Mouse (Mus musculus): Measurements from ENCODE around the gene Rps19bp1. TPM values are rescaled to one million over a fixed set of nuclear protein-coding genes. Genes with fewer than 3 reads are reported as not detected.

The Rps19bp1 gene
- 13.8 and 15.5 TPM in 2 replicates for total RNA-seq (2015; ENCODE audit: low replicate concordance)
- 3.8 and 11.3 TPM in 2 replicates for total RNA-seq (2017; ENCODE audit: low replicate concordance)

DNA sequence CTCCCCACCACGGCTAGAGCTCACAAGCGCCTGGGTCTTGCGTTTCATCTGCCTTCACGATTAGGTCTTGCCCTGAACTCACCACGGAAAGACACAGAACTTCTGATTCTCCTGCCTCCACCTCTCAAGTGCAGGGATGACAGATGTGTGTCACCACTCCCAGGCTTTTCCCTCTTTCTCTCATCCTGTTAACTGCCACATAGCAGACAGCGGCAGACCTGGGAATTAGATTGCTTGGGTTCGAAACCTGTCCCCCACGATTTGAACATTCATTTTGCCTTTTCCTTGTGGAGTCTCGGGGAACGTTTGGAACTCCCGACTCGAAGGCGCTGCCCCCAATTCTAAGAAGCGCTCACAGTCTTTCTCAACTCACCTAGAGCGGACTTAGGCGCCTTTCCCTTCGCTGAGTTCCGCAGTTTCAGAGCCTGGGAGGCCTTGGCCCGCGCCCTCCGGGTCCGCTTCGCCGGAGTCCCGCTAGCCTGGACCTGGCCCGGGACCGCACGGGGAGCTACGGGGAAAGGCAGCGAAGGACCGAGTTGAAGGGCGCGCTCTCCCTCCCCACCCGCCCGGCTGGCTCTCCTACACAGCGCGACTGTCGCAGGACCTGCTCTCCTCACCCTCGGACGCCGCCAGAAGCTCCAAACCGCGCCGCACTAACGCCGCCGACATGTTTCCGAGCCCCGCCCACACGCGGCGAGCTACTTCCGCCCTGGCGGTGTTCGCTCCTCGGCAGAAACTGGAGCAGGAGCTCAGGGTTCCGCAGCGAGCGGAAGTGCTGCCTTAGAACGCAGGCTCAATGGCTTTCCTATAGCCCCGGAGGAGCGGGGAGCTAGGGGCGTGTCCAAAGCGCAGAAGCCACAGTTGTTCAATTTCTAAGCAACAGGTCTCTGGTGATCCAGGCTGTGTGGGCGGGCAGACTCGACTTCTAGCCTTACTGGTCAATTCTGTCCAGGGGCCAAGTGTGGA lies at the start of gene Rps19bp1:
Gene Rps19bp1 (minus strand): TSS at position 706 of the 966 bp plus-strand sequence.
- peak; percentile 96 for ATAC-seq (replicated peaks; ENCODE audit: low FRiP score, poor library complexity, severe bottlenecking)

DNA sequence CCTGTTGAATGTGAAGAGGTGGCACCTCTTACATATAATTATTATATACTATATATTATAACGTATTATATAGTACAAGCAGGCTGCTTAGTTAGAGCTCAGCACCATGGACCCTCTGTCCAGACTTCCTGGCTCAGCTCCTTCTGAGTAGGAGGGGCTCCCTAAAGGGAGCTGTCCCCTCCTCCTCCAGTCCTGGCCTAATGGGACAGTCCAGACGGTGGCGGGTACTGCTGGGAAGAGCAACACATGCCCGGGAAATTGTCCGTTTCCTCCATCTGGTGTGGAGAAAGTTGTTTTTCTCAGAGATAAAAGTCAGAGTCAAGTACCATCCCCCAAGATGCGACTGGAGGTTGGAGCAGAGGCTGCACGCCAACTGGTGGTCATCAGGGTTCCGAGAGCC lies 42.0 kb upstream of the Rps19bp1 start:
- no peak for ATAC-seq (replicated peaks; ENCODE audit: low FRiP score, poor library complexity, severe bottlenecking)

DNA sequence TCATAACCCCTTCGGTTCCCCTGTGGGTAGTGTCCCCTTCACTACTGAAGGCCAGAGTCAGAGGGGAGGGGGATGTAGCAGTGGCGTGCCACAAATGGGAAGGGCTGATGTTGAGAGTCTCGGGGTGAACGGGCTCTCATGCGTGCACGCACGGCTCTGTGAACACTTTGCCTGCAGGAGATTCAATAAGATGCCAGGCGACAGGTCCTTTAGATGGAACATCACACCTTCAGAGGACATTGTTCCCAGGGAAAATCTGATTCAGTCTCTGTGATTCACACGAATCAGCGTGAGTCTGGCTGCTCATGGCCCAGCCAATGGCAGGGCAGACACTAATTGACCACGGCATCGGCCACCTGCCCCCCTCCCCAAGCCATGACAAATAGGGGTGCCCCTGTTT lies 40.1 kb upstream of the Rps19bp1 start:
- ATAC-seq (replicated peaks; ENCODE audit: low FRiP score, poor library complexity, severe bottlenecking) = no peak

DNA sequence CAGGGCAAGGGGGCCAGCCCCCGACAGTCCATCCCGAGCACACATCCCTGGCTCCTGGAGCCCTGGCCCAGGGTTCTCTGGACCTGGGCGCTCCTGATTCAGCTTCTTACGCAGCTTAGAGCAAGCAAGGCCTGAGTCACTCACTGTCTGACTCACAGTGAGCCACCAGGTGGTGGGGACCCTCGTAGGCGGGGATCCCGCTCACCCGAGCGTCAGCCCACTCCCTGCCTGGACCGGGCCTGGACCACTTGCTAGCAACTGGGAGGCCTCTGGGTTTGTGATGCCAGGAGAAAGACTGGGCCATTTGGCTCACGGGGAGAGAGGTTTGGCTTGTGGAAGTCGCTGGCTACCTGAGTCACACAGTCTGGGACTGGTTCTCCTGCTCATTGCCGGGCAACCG lies 39.7 kb upstream of the Rps19bp1 start:
- no peak for ATAC-seq (replicated peaks; ENCODE audit: low FRiP score, poor library complexity, severe bottlenecking)

DNA sequence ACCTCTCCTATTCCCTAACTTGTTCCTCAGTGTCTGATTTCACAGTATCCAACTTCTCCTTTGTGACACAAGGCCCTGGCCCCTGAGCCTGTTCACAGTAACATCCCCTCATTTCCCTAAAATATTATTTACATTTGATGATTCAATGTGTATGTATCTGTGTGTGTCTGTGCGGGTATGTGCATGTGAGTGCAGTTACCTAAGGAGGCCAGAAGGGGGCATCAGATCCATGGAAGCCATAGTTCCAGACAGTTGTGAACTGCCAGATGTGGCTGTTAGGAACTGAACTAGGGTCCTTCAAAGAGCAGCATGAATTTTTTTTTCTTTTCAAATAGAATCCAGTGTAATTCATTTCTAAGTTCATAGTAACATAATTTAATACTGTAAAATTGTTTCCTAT lies 33.0 kb upstream of the Rps19bp1 start:
- ATAC-seq (replicated peaks; ENCODE audit: low FRiP score, poor library complexity, severe bottlenecking) = no peak

DNA sequence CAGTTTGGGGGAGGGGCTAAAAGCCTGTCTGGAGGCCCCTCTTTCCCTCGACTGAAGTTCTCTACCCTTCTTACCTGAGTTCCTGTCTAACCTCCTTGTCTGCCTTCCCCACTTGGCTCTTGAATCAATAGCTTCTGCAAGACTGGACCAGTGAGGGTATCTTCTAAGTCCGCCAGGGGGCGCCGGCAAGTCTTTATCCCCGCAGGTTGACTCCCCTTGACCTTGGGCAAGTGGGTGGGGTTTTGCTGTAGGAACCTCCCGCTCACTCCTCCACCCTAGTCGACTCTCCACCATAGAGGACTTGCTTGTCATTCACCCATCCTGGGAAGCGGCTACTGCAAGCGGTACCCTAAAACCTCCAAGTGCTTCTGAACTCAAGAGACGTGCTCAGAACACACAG lies 25.3 kb upstream of the Rps19bp1 start:
- peak; percentile 73 for ATAC-seq (replicated peaks; ENCODE audit: low FRiP score, poor library complexity, severe bottlenecking)

DNA sequence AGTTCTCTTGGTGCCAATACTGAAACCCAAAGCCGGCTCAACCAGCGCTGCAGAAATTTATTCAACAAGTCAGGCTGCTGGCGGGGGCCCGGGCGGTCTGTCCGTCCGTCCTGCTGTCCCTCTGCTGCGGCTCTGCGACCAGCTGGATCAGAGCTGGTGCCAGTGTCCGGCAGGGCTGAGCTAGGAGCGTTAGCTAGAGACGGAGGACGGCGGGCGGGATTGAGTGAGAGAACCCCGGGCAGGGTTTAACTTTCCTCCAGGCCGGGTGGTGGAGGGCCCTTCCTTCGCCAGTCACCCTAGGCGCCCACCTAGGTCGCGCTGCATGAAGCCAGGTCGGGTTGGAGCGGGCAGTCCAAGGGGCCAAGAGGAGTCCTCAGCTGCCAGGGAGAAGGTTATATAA lies 23.9 kb upstream of the Rps19bp1 start:
- no peak for ATAC-seq (replicated peaks; ENCODE audit: low FRiP score, poor library complexity, severe bottlenecking)

DNA sequence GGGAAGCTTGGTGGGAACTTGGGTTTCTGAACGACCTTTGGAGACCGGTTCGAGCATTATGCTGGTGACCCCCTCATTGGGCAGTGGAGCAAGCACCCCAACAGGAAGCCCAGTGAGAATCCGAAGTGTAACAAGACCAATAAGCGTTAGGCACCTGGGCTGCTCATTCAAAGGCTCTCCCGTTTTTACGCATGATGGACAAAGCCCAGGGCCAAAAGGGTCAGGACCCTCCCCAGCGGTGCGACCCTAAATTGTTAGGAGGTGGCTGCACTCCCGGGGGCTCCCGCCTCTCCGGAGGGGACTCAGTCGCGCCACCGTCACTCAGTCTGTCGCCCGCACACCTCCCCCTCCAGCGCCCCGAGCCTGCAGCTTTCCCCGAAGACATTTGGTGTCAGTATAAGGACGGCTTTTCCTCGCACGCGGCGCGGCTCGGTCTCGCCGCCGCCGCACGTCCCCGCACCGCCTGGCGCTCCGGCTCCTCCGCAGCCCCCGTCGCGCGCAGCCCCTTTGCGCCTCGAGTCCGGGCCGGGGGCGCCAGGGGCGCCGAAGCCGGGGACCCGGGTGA lies 22.8 kb upstream of the Rps19bp1 start, which contains the start of gene Cacna1i:
Gene Cacna1i (plus strand): TSS at position 388 of the 565 bp plus-strand sequence.
- no peak for ATAC-seq (replicated peaks; ENCODE audit: low FRiP score, poor library complexity, severe bottlenecking)

DNA sequence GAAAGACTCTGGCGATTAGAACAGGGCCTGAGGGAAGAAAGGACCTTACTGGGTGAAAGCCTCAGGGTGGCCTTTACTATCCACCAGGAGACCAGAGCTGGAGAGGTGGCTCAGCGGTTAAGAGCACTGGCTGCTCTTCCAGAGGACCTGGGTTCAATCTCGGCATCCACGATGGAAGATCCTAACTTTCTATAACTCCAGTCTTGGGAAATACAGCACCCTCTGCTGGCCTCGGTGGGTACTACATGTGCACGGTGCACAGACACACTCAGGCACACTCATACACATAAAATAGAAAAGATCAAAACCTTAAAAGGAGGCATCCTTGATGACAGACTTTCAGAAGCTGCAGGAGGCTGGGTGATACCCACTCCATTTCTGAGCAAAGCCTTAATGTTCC lies 16.5 kb upstream of the Rps19bp1 start:
- ATAC-seq (replicated peaks; ENCODE audit: low FRiP score, poor library complexity, severe bottlenecking) = peak; percentile 66

DNA sequence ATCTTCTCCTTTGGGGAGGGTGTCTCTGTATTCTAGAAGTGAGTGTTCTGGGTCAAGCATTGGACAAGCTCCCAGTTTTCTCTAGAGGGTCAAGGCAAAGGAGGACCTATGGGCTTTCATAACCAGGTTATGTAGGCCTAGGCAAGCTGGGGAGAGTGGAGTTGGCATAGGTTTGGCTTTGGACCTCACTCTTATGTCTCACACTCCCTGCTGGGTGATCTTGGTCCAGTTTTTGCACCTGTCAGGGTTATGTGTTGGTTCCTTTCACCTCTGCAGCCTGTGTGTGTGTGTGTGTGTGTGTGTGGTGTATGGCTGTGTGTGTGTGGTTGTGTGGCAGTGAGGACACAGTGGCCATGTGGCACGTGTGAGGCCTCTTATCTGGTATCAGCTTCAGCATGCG lies 14.9 kb upstream of the Rps19bp1 start:
- ATAC-seq (replicated peaks; ENCODE audit: low FRiP score, poor library complexity, severe bottlenecking) = no peak

DNA sequence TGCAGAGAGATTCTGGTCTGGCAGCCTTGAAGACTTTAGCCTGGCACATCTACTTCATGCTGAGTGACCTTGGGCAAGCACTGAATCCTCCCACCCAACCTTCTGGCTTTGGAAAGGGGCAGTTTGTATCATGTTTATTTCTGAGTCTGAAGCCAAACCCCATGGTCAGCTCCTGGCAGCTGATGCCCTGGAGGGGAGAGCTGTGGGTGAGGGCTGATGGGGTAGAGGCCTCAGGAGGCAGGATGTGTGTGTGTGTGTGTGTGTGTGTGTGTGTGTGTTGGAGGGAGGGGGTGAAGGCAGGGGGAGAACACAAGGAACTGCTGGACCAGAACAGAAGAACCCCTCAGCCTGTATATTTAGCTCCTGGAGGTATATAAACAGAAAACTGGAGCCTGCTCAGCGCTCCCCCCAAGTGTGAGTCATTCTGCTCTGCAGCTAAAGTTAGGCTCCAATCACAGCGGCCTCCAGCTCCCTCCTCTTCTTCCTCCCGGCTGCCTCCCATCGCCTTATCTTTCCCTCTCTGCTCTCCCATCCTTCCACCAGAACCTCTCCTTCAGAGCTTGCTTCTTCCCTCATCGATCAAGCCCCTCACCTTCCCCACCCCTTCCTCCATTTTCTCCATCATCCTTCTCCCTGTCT lies 14.1 kb upstream of the Rps19bp1 start:
- no peak for ATAC-seq (replicated peaks; ENCODE audit: low FRiP score, poor library complexity, severe bottlenecking)

DNA sequence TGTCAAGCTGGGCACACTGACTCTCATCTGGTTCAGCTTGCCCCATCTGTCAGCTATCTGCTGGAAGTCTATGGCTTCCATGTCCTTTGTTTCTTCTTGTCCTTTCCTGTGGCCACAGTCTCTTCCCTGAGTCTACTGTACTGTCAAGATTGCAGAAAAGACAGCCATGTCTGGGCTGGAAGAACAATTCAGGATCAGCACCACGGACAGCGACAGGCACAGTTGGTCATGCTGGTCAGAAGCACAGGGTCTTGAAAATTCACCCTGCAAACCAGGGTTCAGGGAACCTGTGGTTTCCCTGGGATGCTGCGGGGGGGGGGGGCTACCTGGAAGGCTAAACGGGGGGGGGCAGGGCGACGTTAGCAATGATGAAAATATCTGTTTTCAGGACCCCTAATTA lies 13.5 kb upstream of the Rps19bp1 start:
- ATAC-seq (replicated peaks; ENCODE audit: low FRiP score, poor library complexity, severe bottlenecking) = no peak

DNA sequence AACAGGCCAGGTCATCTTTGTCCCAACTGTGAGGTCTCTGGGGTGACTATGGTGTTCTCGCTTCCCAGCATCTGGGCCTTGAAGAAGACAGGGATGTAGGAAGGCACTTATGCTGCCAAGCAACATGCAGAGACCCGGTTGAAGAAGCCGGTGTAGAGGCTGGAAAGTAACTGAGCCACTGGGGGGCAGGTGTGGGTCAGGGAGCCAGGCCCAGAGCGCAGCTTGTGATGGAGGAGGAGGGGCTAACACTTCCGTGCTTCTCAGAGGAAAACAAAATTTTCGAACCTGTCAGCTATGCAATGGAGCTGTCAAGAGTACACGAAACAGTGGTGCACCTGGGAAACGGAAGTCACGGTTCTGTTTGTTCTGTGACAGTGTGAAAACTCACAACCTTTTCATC lies 13.0 kb upstream of the Rps19bp1 start:
- ATAC-seq (replicated peaks; ENCODE audit: low FRiP score, poor library complexity, severe bottlenecking) = no peak

DNA sequence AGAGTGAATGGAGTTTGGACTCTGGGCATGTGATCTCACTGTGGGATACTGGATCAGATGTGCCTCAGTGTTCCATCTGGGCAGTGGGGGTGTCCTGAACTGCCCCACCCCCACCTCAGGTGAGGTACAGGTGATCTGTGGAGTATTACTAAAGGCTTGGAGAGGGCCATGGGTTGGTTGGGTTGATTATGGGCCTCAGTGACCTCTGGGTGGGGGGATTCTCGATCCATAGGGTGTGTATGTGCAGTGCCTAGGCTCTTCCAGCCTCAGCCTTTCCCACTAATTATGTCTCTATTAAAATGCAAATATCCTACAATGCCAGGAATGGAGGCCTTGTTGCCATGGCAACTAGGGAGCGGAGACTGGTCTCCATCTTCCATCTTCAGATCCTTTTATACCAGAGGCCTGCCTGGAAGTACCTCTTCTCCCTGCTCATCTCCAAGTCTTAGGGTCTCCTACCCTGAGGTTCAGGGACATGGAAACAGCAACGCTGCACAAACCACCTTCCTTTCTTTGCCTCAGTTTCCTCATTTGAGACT lies 7.8 kb upstream of the Rps19bp1 start:
- ATAC-seq (replicated peaks; ENCODE audit: low FRiP score, poor library complexity, severe bottlenecking) = no peak

DNA sequence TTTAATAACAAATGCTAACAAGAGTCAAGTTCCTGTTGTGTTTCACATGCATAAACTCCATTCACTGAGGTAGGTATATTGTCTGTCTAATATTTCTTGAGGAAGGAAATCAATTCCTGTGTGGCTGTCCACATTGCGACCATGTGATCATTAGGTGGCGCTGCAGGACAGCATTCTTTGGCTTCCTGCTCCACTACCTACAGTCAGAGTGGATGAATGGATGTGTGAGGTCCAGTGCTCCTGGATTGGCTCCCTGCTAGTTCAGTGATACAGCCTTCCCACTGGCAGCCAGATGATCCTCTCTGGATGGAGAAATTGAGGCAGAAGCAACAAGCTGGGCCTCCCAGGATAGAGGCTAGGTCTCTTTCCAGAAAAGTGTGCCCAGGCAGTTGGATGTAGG lies 2.2 kb upstream of the Rps19bp1 start:
- ATAC-seq (replicated peaks; ENCODE audit: low FRiP score, poor library complexity, severe bottlenecking) = no peak

DNA sequence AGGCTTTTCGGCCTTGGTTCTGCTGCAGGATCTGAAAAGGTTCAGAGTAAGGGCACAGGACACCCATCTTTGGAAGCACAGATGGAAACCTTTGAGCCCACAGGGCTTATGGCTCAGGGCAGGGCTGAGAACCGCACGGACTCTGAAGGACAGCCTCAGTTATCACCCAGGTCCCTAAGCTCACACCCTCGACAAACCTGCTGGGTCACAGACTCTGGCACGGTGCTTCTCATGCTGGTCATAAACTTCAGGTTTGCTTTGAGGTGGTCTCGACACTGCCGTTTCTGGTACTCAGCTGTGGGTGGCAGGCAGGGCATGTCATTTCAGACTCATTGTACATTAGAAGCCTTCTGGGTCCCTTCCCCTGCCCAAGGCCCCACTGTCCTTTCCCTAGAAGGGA lies 3.0 kb downstream of the Rps19bp1 start:
- ATAC-seq (replicated peaks; ENCODE audit: low FRiP score, poor library complexity, severe bottlenecking) = no peak

DNA sequence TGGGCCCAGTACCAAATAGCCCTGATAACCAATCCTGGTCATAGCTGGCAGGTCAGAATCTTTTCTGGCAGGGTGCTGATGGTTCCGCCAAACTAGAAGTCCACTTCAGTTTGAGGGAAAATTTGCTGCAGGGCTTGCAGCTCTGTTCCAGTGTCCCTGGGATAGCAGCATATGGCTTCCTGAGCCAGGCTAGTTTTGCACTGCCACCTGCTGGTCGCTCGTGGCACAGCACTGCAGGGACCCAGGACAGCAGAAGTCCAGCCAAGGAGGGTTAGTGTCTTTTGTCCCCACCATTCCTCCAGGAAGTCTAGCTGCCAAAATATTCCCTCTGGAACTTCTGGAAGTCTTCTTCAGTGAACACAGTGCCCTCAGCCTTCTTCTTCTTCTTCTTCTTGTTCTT lies 3.4 kb downstream of the Rps19bp1 start:
- peak; percentile 40 for ATAC-seq (replicated peaks; ENCODE audit: low FRiP score, poor library complexity, severe bottlenecking)

DNA sequence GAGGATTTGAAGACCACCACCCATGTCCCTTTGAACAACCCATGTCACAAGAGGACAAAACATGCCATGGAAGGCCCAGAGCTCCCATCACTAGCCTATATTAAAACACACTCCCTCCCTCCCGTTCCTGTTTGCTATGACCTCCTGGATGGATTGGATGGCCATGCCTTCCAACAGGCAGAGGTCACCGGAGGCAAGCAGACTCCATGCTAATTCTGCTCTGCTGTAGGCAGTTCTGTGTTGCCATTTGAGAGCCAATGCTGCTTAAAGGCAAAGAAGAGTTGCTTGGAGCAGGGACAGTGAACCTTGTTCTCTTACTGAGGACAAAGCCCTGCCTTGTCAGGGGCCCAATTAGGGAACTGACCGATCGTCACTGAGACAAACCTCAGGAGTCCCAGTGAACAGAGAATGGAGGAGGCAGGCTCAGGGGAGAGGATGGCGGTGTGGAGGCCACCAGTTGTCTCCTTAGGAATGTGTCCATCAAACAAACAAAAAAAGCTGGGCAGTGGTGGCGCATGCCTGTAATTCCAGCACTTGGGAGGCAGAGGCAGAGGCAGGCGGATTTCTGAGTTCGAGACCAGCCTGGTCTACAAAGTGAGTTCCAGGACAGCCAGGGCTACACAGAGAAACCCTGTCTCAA lies 4.6 kb downstream of the Rps19bp1 start:
- no peak for ATAC-seq (replicated peaks; ENCODE audit: low FRiP score, poor library complexity, severe bottlenecking)

DNA sequence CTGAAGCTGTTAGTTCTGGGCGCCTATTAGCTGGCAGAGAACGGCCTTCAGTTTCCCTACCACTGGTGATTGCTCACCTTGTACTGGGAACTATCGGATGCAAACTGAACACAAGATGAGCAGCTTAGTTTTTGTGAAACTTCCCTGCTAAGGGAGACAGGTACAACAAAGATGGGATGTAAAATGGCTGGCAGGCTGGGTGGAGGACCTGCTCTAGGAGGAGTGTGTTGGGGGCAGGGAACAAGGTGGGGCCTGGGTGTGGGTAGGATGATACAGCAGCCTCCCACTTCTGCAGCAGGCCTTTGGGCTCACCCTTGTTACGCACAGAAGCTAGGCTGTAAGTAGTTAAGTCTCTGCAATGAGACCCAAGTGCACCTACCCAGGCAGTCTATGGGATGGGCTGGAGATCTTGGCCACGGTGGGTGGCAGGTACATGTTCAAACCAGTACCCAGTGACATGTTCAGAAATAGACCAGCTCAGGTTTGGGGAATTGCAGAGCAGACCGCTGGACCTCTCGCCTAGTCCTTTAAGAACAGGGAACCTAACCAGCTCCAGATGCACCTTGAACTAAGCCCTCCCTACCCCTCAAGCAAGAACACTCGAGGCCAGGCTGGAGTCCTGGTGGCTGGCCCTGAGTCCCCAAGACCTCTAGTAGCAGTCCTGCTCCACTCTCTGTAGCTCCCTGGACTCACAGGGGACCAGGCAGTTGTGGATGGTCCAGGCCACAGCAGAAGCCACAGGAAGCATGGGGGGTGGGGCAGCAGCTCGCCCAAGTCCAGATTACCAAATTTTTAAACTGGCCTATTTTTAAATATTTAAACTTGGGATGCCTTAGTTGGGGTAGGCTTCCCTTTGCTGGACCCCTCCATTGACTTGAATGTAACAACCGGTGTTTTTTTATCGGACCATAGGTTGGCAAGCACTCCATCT lies 5.6 kb downstream of the Rps19bp1 start:
- ATAC-seq (replicated peaks; ENCODE audit: low FRiP score, poor library complexity, severe bottlenecking) = peak; percentile 63

Data from erythroid progenitor cell, adult 5-6 weeks (primary cell).